Mouse (Mus musculus) right cerebral cortex, postnatal 14 days (tissue): ENCODE results near the gene Cpeb3.
"Not testable (repeated sequence)": the region's sequence is repeated elsewhere in the genome, so short reads cannot be mapped to it uniquely, and the experiment has no call there.

Experiments used
- DNase-seq: peaks from one replicate; pipeline ENCODE4 v3.0.0; 2022

The Cpeb3 gene

GRCm38 (mm10) chr19:37206641-37207302, 1.6 kb downstream of the Cpeb3 start:
- peak; percentile 33 for DNase-seq

DNA sequence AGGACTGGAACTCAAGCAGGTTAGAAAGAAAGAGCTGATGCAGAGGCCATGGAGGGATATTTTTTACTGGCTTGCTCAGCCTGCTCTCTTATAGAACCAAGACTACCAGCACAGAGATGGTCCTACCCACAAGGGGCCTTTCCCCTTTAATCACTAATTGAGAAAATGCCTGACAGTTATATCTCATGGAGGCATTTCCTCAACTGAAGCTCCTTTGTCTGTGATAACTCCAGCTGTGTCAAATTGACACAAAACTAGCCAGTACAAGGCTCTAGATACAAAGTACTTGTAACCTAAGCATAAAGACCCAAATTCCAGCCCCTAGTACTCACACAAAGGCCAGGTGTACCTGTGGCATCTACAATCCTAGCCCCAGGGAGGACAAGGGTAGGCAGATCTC, 3.2 kb downstream of the Cpeb3 start:
- DNase-seq = not testable (repeated sequence)

DNA sequence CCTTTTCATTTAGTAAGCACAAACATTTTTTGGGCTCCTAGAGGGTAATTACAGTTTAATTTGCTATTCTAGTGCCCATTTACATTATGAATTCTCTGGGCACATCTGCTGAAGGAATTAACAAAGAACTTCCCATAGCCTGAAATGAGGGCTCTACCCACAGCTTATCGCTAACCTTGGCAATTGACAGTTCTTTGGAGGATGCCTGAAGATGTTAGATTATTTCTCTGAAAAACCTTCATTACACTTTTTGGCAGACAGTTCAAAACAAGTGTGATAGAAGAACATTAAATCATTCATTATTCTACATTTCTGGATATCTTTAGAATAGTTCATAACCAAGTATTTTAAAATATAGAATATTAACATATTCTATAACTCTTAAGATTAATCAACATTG, 5.0 kb downstream of the Cpeb3 start:
- DNase-seq = no peak

DNA sequence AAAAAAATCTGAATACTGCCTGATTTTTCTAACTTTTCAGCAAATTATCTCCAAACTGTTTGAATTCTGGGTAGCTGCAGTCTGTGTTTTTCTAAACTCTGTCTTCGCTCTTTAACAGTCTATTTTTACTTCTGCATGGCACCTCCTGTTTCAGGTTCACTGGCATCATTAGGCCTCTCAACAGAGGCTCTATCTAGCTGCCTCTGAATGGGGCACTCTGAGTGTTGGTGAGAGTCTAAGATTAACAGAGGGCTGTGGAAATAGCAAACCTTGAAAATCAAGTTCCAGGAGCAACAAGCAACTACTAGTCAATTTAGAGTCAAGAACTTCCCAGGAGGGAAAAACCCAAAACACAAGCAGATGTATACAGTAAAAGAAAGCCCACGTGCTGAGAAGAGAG, 8.5 kb downstream of the Cpeb3 start:
- DNase-seq = no peak

DNA sequence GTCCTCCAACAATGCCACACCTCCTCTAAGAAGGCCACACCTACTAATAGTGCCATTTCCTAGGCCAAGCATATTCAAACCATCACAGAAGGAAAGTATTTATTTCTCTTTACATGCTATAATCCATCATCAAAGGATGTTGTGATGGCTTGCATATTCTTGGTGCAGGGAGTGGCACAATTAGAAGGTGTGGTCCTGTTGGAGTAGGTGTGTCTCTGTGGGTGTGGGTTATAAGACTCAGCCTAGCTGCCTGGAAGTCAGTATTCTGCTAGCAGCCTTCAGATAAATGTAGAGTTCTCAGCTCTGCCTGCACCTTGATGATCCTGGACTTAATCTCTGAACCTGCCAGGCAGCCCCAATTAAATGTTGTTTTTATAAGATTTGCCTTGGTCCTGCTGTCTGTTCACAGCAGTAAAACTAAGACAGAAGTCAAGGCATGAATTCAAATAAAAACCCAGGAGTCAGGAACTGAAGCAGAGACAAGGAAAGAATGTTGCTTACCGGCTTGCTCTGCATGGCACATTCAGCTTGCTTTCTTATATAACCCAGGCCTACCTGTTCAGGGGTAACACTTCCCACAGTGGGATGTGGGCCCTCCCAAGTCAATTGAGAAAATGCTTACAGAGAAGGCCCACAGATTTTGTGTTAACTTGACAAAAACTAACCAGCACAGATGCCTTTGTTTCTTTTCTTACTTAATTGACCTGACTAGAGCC, 10.1 kb downstream of the Cpeb3 start:
- no peak for DNase-seq

- DNase-seq = no peak
These were observed 15.8 kb downstream of the Cpeb3 start for GRCm38 (mm10) chr19:37192475-37193058.

DNA sequence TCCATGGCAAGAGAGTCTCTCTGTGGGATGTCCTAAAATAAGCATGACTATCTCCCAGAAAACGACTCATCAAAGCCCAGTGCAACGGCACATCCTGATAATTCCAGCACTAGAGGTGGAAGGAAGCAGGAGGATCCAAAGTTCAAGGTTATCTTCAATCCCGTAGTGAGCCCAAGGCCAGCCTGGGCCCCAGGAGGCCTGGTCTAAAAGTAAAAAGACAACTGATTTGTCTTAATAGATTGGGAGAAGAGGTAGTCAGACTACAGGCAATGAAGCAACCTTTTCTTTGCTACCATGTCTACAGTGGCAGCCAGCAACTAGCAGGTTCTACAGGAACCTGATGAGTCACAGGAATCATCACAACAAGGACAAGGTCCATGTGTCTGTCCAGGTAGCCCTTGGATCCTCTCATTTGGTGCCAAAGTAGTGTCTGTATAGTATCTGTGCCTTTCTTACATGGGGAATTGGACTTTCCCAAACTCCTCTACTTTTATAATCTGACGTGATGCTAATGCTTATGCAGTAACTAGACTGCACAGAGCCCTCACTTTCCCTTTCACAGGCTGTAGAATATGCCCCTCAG, 19.9 kb downstream of the Cpeb3 start:
- DNase-seq = no peak

DNA sequence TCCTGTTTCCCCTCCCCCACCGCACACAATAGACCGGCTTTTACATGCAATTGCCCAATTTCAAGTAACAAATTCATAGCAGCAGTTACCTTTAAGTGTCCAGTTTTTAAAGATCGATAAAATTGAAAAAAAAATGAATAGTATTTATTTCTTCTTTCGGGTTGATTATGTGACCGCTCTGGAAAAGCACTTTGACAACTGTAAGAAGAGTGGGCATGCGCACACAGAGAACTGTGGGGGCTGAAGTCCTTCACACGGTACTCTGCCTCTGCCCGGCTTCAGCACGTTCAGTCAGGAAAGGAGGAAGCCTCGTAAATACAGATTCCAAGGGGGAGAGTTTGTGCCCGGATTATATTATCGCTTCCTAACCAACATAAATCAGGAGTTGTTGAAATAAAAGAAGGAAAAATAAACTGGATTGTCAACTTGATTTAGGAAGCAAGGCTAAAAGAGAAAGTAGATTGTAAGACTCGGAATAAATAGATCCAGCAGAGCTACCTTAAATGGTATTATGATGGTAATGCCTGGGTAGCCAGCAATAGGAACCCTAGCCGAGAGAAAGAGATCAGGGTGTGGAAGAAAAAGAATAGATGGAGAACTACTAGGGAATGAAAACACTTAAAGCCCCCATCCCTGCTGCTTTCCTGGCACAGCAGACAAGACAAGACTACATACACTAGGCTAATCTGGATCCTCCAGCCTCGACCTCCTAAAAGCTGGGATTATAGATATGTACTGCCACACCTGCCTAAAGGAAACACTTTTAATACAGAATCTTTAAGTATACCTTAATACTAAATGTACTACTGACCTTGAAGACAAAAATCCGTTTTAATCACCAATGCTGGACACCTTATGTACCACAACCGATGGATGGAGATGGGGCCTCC, 30.3 kb downstream of the Cpeb3 start:
- DNase-seq = peak; percentile 61

- DNase-seq = no peak
These were observed 31.4 kb downstream of the Cpeb3 start for GRCm38 (mm10) chr19:37176879-37177462.

DNA sequence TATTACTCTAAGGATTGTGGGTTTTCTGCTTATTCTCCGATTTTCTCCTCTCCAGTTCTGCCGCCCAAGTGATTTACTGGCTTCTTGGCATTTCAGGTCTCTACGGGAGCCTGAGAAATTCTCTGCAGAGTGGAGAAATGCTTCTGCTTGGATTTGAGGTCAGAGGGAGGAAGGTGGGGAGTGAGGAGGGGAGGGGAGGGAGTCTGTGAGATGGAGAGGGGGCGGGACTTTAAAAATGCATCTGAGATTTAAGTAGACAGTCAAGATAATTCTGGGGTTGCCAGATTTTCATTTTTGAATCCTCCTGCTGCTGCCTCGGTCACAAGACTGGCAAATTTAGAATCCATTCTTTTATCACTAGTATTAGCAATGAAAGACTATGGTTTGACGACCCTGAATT, 32.5 kb downstream of the Cpeb3 start:
- DNase-seq = peak; percentile 12

DNA sequence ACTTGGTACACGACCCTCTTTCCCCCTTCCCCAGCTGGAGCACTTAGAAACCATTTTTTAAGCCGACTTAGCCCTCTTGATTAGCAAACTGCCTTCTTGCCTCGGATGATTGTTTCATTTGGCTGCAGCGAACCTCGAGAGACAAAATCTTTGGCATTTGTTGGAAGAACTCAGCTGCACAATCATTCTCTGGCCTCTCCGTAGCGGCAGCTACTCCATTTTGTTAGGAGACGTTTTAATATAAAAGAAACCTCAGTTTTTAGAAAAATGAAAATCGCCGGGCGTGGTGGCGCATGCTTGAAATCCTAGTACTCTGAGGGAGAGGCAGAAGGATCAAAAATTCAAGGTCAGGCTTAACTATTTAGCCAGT, 33.0 kb downstream of the Cpeb3 start:
- DNase-seq = peak; percentile 6

DNA sequence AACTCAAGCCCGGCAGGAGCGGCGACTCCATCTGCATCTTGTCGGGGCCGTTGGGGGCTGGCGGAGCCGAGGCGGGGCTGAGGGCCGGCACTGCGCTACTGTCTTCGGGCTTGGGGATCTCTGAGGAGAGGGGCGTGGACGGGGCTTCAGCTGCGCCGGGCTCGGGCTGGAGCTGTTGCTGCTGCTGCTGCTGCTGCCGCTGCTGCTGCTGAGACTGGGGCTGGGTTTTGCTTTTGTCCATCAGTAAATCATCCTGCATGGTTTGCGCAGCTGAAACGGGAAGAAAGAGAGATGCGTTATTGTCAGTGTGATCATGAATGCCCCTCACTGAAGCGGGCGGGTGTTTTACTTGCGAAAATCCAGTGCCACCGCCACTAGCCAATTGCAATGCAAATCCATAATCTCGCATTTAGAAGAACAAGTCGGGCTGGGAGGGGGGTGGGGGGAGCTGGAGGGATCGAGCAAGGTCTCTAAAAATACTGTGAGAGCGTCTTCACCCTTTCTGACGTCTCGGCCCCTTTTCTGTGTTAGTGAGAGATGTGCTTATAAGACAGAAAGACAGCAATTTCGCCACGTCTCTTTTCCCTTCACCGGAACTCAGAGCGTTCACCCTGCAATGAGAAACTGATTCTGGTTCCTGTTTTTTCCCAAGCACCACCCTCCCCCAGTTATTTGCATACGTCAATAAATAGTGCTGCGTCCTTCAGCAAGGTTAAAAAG, 33.5 kb downstream of the Cpeb3 start:
- peak; percentile 48 for DNase-seq

DNA sequence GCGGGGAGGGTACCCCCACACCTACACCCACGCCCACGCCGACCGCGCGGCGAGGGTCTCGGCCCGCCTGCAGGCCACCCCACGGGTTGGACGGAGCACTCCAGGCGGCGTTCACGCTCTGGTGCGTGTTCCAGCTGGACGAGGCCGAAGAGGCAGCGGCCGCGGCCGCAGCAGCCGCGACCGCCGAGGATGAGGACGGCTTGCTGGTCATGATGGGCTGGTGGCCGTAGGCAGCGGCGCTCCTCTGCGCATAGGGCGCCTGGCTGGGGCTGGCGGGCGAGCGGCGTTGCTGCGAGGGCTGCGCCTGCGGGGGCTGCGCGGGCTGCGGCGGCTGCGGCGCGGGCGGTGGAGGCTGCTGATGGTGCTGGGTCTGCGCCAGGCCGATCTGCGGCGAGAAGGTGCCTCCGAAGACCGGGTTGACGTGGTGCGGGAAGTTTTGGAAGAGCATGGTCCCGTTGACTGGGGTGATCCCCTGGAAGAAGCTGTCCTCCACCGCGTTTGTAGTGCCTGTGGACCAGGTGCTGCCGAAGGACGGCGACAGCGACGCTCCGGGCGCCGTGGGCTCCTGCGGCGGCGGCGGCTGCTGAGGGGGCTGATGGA, 34.2 kb downstream of the Cpeb3 start:
- DNase-seq = peak; percentile 65

DNA sequence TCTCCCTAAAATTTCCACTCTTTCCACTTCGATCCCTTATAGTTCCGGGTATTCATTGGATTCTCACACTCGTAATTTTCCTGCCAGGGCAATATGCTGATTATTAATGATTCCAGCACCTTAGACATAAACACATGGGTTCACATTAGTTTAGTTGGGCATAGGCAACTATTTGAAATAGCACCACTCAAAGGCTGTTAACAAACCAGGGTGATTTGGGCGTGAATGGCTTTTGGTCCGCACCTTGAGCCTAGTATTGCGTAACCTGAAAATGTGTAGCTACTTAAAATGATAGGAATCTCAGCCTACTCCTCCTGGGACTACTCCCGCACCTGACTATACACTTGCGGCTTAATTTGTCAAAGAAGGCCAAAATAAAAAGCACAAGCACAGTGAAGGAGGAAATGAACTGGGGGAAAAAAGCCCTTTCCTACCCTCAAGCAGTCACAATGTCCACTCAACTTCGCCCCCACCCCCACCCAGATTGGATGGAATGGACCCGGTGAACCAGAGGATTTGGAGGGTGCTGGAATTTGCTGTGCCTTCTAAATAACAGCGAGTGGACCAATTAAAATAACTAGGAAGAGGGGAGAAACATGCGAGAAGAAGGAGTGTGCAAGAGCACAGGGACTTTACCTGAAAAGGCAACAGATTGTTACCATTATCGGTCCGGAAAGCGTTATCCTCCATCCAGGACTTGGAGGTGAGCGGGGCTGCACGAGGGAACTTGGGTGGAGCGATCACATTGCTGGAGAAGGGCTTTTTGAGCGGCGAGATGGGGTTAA, 34.9 kb downstream of the Cpeb3 start:
- no peak for DNase-seq

DNA sequence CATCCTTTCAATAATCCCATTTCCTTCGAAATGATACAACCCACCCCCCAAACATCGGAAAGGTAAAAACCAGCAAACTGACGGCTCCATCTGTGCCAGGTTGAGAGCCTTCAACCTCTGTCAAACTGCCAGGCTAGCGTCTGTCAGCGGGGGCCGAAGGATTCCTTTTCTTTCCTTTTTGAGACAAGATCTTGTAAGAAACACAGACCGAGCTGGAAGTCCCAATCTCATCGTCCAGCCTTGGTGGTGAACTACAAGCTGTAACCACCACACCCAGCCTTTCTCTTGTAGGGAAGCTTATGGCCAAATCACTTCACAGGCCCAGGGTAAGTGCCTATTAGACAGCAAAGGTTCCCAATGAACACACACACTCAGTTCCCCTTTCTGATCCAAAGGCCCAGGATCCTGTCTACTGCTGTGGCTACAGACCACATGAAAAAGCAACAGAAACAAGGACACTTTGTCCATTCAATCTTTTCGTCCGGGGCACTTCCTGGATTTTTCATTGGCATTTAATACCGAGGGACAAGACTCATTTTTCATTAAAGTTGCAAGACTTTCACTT, 35.8 kb downstream of the Cpeb3 start:
- no peak for DNase-seq

GRCm38 (mm10) chr19:37172096-37172495, 36.3 kb downstream of the Cpeb3 start:
- DNase-seq = no peak

- no peak for DNase-seq
These were observed 51.5 kb downstream of the Cpeb3 start for GRCm38 (mm10) chr19:37156770-37157336.

DNA sequence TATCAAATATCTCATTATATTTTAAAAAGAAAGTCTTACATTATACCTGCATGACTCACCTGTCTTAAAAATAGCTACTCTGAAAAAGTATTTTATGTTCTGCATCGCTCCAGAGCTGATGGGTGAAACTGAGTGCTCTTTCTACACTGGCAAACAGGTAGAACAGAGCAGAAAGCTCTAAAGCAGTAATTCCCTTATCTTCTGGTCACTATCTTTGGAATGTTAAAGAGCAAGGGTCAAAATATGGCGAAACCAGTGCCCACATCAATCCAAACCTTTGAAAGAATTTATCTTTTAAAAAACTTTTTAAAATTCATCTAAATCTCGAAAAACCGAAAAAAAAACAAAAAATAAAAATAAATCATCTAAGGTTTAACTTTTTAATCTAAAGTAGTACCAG, 52.4 kb downstream of the Cpeb3 start:
- DNase-seq = no peak

- no peak for DNase-seq
These were observed 61.3 kb downstream of the Cpeb3 start for GRCm38 (mm10) chr19:37147145-37147544.

DNA sequence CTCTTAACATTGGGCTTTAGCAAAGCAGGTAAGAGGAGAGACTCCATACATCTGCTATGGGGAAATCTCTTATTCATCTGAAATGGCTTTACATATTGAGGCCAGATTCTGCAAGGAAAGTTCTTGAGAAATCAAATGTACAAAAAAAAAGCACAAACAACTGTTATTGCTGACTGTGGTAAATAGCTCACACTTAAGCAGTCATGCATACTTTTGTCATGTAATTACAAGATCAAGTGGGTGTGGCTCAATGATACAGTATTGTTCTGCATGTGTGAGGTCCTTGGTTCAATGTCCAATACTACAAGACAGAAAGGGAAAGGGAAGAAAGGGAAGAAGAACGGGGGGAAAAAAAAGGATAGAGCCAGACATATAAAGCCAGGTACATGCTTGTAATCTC, 62.6 kb downstream of the Cpeb3 start:
- no peak for DNase-seq
